In genomic region chr12:27338721-27339170, GRCm38 (mm10) we compare ENCODE assay signal across 8 mouse cellular contexts. TPM values are rescaled to one million over a fixed set of nuclear protein-coding genes. Genes with fewer than 3 reads are reported as not detected.
DNase-seq lines count a peak whose midpoint lies in the region; ATAC-seq and TF ChIP-seq lines count a peak whose summit lies in the region.

No protein-coding gene starts in this region.

- H3K9me3 ChIP-seq in kidney, postnatal 0 days (replicated peaks; ENCODE audit: low read length), result no peaks in the 10 kb centered on the region

- peak overlapping the region; percentile 94 for H3K4me2 ChIP-seq in kidney, postnatal 0 days (ENCODE audit: low read length)

- peak overlapping the region; percentile 77 for H3K4me3 ChIP-seq in kidney, postnatal 0 days (replicated peaks; ENCODE audit: low read depth, low read length)
- H3K4me3 ChIP-seq in liver, adult 2 months (ENCODE audit: insufficient read depth, low read depth, low read length), result peak overlapping the region; percentile 43; the same call in 1 of the 2 replicates
- H3K4me3 ChIP-seq in olfactory bulb, adult 2 months (ENCODE audit: insufficient read depth, low read depth, low read length), result peak overlapping the region; percentile 62

- ATAC-seq in kidney, postnatal 0 days (replicated peaks; ENCODE audit: low FRiP score, low read depth), result no peak

- no peaks in the 10 kb centered on the region for H3K79me2 ChIP-seq in liver, adult 2 months (ENCODE audit: control insufficient read depth, insufficient read depth, low read length)

- H3K4me1 ChIP-seq in kidney, postnatal 0 days (replicated peaks; ENCODE audit: insufficient read depth, low read length), result no peaks in the 10 kb centered on the region; the same call in 1 of the 2 replicates
- H3K4me1 ChIP-seq in liver, adult 2 months (ENCODE audit: control insufficient read depth, insufficient read depth, low read length), result no peaks in the 10 kb centered on the region; the same call in 1 of the 2 replicates
- H3K4me1 ChIP-seq in olfactory bulb, adult 2 months (ENCODE audit: control insufficient read depth, insufficient read depth, low read length), result peaks cover 3% of the 10 kb centered on the region; the same call in 1 of the 2 replicates

- no peaks in the 10 kb centered on the region for H3K27me3 ChIP-seq in kidney, postnatal 0 days (ENCODE audit: insufficient read depth, low read length)
- H3K27me3 ChIP-seq in liver, adult 2 months (ENCODE audit: control insufficient read depth, insufficient read depth, low read length), result peaks cover 17% of the 10 kb centered on the region

- no peaks in the 10 kb centered on the region for H3K36me3 ChIP-seq in kidney, postnatal 0 days (ENCODE audit: insufficient read depth, low read length)
- no peaks in the 10 kb centered on the region for H3K36me3 ChIP-seq in liver, adult 2 months (ENCODE audit: control insufficient read depth, insufficient read depth, low read length)

- peak; percentile 5 for DNase-seq in cerebellum, adult 11-12 months
- no peak for DNase-seq in cerebellum, adult 9-10 months
- DNase-seq in MN1 (ENCODE audit: low spot score), result peak; percentile 53
- peak; percentile 49 for DNase-seq in forelimb bud, embryonic 11.5 days (ENCODE audit: low read depth, low spot score)
- peak; percentile 51 for DNase-seq in kidney, postnatal 0 days (ENCODE audit: low spot score)
- DNase-seq in liver, adult 2 months (ENCODE audit: extremely low read depth, low read depth, low spot score), result no peak
- DNase-seq in thymus, postnatal 10 days (ENCODE audit: low spot score in 2 of 2), result no peak

- H3K9ac ChIP-seq in kidney, postnatal 0 days (ENCODE audit: low read depth, low read length), result peak overlapping the region; percentile 79
- no peak overlapping the region for H3K9ac ChIP-seq in liver, adult 2 months (ENCODE audit: low read depth, low read length)

- no peak for TF ChIP-seq POLR2A in liver, adult 2 months (IDR thresholded peaks at IDR 0.05; ENCODE audit: extremely low read depth, insufficient read depth, low read length)
- no peak for TF ChIP-seq POLR2A in olfactory bulb, adult 2 months (IDR thresholded peaks at IDR 0.05; ENCODE audit: insufficient read depth, low read depth, low read length)

- no peak for TF ChIP-seq CTCF in kidney, postnatal 0 days (IDR thresholded peaks at IDR 0.05; ENCODE audit: low read depth)
- TF ChIP-seq CTCF in liver, adult 2 months (IDR thresholded peaks at IDR 0.05; ENCODE audit: low read depth, low read length), result no peak
- TF ChIP-seq CTCF in olfactory bulb, adult 2 months (IDR thresholded peaks at IDR 0.05; ENCODE audit: insufficient read depth, low read depth, low read length), result no peak

- WGBS in kidney, postnatal 0 days, result 2% methylated on average over 40 of the region's 40 CpGs
- 2% methylated on average over 40 of the region's 40 CpGs for WGBS in liver, adult 2 months
- under 1% methylated on average over 40 of the region's 40 CpGs for WGBS in olfactory bulb, adult 2 months

- peak overlapping the region; percentile 84 for H3K27ac ChIP-seq in kidney, postnatal 0 days
- H3K27ac ChIP-seq in liver, adult 2 months (replicated peaks; ENCODE audit: insufficient read depth, low read depth, low read length), result no peak overlapping the region
- H3K27ac ChIP-seq in olfactory bulb, adult 2 months (ENCODE audit: insufficient read depth, low read depth, low read length), result 0 out of 2 replicates have a peak overlapping the region, but pooled peaks have one; percentile 29

RNA-seq across cellular contexts. Expression of gene Sox11, which starts 3.6 kb away (rescaled TPM):
- polyA plus RNA-seq in kidney, postnatal 0 days (2015; fragmentation: Nextera tagmentation; extraction: Ambion mirVana), result 35.4 and 40.8 TPM in 2 replicates
- total RNA-seq in liver, adult 2 months (2014; rRNA removed), result 0.07 TPM in 1 of 2 replicates, not detected in the other
- 0.01 TPM in 1 of 2 replicates, not detected in the other for polyA plus RNA-seq in liver, adult 2 months (2012; rRNA removed)
- not detected in 2 replicates for polyA plus RNA-seq in olfactory bulb, adult 2 months (2012; ENCODE audit: insufficient read depth, insufficient read length, low replicate concordance, missing spikeins)

Comparison
In these comparisons a context has a peak if more than half of its experiments do, and no peak if none do; other contexts are left out.
1. DNase-seq: peak in cerebellum, adult 11-12 months (single experiment), MN1 (single experiment), forelimb bud, embryonic 11.5 days (single experiment) and kidney, postnatal 0 days (single experiment); none in cerebellum, adult 9-10 months (single experiment), liver, adult 2 months (single experiment) and thymus, postnatal 10 days (0 of 2).
2. Peak in every context shown above with its lines, with median percentiles within 50 percentile points of each other: H3K4me3 ChIP-seq.